Mouse (Mus musculus) kidney, adult 10 weeks (tissue): Measurements from ENCODE around the gene Olfr1225. TPM values are rescaled to one million over a fixed set of nuclear protein-coding genes. Genes with fewer than 3 reads are reported as not detected.

ENCODE experiments used
- polyA plus RNA-seq: library from polyadenylated mRNA; stranded (reverse); fragments of 350-450 nt; fragmentation: Illumina TruSeq; extraction: RNeasy Lipid Tissue Mini Kit (QIAGEN cat#74804); gene quantifications from one replicate; pipeline ENCODE4 v1.2.3, GENCODE M21; 2014; ENCODE audit warnings: low read depth, low replicate concordance

The Olfr1225 gene
- polyA plus RNA-seq: not detected

DNA sequence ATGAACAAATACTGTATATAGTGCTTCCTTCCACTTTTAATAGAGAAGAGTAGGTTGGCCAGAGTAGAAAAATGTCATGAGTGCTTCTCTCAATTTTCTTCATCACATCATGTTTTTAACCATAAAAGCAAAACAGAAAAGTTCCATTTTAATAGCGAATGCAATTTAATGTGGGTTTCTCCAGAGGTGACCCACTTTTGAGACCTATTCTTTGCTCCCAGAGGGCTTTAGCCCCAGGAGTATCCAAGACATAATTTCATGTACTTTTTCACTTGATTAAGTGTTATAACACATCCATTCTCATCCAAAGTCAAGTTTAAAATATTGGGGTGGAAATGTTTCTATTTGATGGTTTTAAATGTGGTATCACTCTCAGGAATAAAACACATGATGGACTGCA, at the start of gene Olfr1225:
Gene Olfr1225 (minus strand): TSS at position 101 of the 400 bp plus-strand sequence.

DNA sequence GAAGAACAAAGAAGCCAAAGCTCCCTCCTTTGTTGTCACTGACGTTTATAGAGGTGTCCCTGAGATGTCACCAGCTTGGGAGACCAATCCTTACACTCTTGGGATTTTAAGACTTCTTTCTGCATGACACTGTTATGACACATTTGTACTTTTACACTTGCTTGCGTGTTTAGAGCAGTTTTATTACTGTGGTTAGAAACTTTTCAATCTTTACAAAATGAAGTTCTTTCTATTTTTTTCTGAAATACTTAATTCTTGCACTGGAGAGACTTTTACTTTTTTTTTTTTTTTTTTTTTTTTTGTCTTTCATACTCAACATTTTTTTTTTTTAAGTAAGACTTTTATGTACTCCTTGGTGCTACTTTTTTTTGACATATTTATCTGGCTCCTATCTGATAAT, 25.5 kb upstream of the Olfr1225 start, which contains the start of gene Olfr1226:
Gene Olfr1226 (minus strand): TSS at position 101 of the 400 bp plus-strand sequence.

DNA sequence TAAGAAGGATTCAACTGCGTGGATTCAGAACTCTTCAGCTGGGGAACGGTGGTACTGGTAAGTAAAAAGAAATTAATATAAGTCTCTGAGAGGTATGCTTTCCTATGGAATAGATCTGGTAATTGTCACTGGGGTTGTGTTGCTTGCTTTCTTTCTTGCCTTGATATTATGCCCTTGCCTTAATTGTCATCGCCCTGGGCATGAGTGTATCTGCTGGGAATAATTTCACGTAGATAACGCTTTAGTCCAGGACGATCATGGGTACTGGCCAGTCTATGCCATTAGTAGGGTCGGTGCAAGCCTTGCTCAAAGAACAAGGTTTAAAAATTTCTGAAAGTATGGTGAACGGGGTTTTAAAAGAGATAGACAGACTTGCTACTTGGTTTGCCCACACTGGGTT, 10.5 kb downstream of the Olfr1225 start, which contains the start of gene Olfr1224-ps1:
Gene Olfr1224-ps1 (minus strand): TSS at position 101 of the 400 bp plus-strand sequence.

DNA sequence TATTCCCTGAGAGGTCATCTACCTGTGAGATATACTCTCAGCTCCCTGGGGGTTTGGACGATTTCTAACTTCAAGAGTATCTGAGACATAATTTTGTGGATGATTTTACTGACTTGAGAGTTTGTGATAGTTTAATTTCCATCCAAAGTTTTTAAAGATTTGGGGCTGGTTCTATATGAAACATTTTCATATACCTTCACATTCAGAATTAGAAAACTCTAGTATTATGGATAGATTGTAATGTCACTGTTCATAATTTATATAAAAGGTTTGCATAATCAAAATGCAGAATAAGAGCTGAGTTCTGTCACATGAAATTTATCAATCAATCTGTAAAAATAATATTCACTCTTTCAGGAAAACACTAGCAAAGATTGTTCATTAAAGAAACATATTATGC, 23.0 kb downstream of the Olfr1225 start, which contains the start of gene Olfr1223:
Gene Olfr1223 (minus strand): TSS at position 101 of the 400 bp plus-strand sequence.

DNA sequence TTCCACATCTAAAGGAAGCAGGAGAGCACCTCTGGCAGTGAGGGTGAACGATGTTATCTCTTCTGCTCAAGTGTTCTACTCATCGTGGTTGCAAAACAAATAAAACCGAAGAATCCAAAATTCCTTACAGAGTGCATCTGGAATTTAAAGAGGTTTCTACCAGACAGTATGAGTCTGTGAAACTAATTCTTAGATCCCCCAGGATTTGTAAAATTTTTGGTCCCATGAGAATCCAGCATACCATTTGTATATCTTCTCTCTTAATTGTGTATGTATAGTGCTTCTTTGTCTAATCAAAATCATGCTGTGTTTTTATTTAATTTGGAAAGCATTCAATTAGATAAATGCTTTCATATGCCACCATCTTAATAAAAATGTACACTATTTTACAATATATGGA, 41.5 kb downstream of the Olfr1225 start, which contains the start of gene Olfr1222:
Gene Olfr1222 (minus strand): TSS at position 101 of the 400 bp plus-strand sequence.

Other genes with a start within 250 kb of the Olfr1225 start
- not detected for gene Olfr1211, start 236.6 kb downstream of the Olfr1225 start, polyA plus RNA-seq
- gene Olfr1212, start 220.7 kb downstream of the Olfr1225 start, polyA plus RNA-seq: not detected
- not detected for gene Gm13762, start 194.4 kb downstream of the Olfr1225 start, polyA plus RNA-seq
- not detected for gene Olfr1214, start 182.0 kb downstream of the Olfr1225 start, polyA plus RNA-seq
- gene Olfr1215, start 167.7 kb downstream of the Olfr1225 start, polyA plus RNA-seq: not detected
- not detected for gene Olfr1216, start 156.3 kb downstream of the Olfr1225 start, polyA plus RNA-seq
- not detected for gene Olfr1217, start 142.6 kb downstream of the Olfr1225 start, polyA plus RNA-seq
- gene Olfr1218, start 113.5 kb downstream of the Olfr1225 start, polyA plus RNA-seq: not detected
- gene Olfr1219, start 91.2 kb downstream of the Olfr1225 start, polyA plus RNA-seq: not detected
- not detected for gene Olfr1220, start 67.8 kb downstream of the Olfr1225 start, polyA plus RNA-seq
- gene Olfr1221, start 57.4 kb downstream of the Olfr1225 start, polyA plus RNA-seq: not detected
- not detected for gene Olfr1222, start 41.6 kb downstream of the Olfr1225 start, polyA plus RNA-seq
- not detected for gene Olfr1223, start 23.1 kb downstream of the Olfr1225 start, polyA plus RNA-seq
- not detected for gene Olfr1224-ps1, start 10.6 kb downstream of the Olfr1225 start, polyA plus RNA-seq
- not detected for gene Olfr1226, start 25.4 kb upstream of the Olfr1225 start, polyA plus RNA-seq
- not detected for gene Olfr1228, start 79.4 kb upstream of the Olfr1225 start, polyA plus RNA-seq
- not detected for gene Olfr1229, start 113.3 kb upstream of the Olfr1225 start, polyA plus RNA-seq
- gene Olfr1230, start 122.6 kb upstream of the Olfr1225 start, polyA plus RNA-seq: not detected
- gene Olfr1231, start 132.4 kb upstream of the Olfr1225 start, polyA plus RNA-seq: not detected
- gene Olfr1232, start 155.0 kb upstream of the Olfr1225 start, polyA plus RNA-seq: not detected
- not detected for gene Olfr1233, start 167.7 kb upstream of the Olfr1225 start, polyA plus RNA-seq
- not detected for gene Olfr1234, start 190.2 kb upstream of the Olfr1225 start, polyA plus RNA-seq
- not detected for gene Olfr1238, start 235.0 kb upstream of the Olfr1225 start, polyA plus RNA-seq
- not detected for gene Olfr1239, start 245.7 kb upstream of the Olfr1225 start, polyA plus RNA-seq